Mouse (Mus musculus) G1E (cell line): Measurements from ENCODE around the gene Smarca4.

ENCODE experiments used
- CTCF ChIP-seq: IDR thresholded peaks from 2 replicates; pipeline ENCODE4 v1.5.1; 2012; ENCODE audit warnings: low read depth, low read length, inconsistent platforms, mixed read lengths
- GATA1 ChIP-seq: IDR thresholded peaks from 2 replicates; pipeline ENCODE4 v1.6.1; 2012; ENCODE audit warnings: borderline replicate concordance, low read length, inconsistent platforms, mixed read lengths
- POLR2AphosphoS5 ChIP-seq: IDR thresholded peaks from 2 replicates; pipeline ENCODE4 v1.6.1; 2012; ENCODE audit warnings: low read depth, low read length, inconsistent platforms; ENCODE audit not compliant: insufficient replicate concordance
- TAL1 ChIP-seq: conservative IDR thresholded peaks from 2 replicates; pipeline ENCODE4 v1.6.1; 2012; ENCODE audit warnings: low read depth, low read length, inconsistent platforms, mixed read lengths

DNA sequence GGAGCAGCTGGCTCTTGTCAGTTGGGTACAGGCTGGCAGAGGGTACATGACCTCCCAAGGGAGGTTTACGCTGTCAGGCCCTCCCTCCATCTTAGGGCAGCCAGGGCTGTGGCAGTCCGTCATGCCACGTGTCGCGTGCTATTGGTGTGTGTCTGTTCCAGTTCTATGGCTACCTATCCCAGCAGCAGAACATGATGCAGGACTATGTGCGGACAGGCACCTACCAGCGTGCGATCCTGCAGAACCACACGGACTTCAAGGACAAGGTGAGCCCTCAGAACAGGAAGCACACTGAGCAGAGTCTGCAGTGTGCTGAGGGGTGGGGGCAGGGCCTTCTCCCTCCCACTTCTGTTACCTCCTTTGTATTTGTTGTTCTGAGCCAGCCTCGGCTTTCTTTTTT lies 40.7 kb upstream of the Smarca4 start:
- TF ChIP-seq CTCF (no peak), GATA1 (no peak), TAL1 (no peak), POLR2AphosphoS5 (no peak)
